Mouse (Mus musculus) kidney, postnatal 14 days (tissue): ENCODE results near the gene Defb22.
A peak's percentile ranks its signal among the peaks of the same experiment; 100 is the strongest.

ENCODE experiments used
- DNase-seq: peaks from one replicate; pipeline ENCODE4 v3.0.0; 2022; ENCODE audit warnings: mixed read lengths

Gene Defb22

GRCm38 (mm10) chr2:152490038-152490437 is at the start of gene Defb22:
Defb22 (minus strand) TSS chr2:152490138.
- no peak for DNase-seq

- DNase-seq, result no peak
Observed at GRCm38 (mm10) chr2:152517981-152518380, 28.0 kb upstream of the Defb22 start, which contains the start of gene Defb28. Defb28 (plus strand) TSS chr2:152518255.

GRCm38 (mm10) chr2:152516084-152516483 is 26.1 kb upstream of the Defb22 start:
- DNase-seq, result no peak

- DNase-seq, result no peak
Observed at GRCm38 (mm10) chr2:152511592-152511991, 21.7 kb upstream of the Defb22 start, which contains the start of gene Defb26. Defb26 (minus strand) TSS chr2:152511692.

GRCm38 (mm10) chr2:152503950-152504349 is 14.0 kb upstream of the Defb22 start:
- DNase-seq, result no peak

- no peak for DNase-seq
Observed at GRCm38 (mm10) chr2:152500863-152501229, 10.9 kb upstream of the Defb22 start.

GRCm38 (mm10) chr2:152500204-152500862 is 10.4 kb upstream of the Defb22 start:
- no peak for DNase-seq

- no peak for DNase-seq
Observed at GRCm38 (mm10) chr2:152498020-152498419, 8.1 kb upstream of the Defb22 start.

GRCm38 (mm10) chr2:152493151-152493550 is 3.2 kb upstream of the Defb22 start:
- no peak for DNase-seq

- no peak for DNase-seq
Observed at GRCm38 (mm10) chr2:152487024-152487423, 2.9 kb downstream of the Defb22 start.

GRCm38 (mm10) chr2:152481726-152482125 is 8.2 kb downstream of the Defb22 start:
- no peak for DNase-seq

- no peak for DNase-seq
Observed at GRCm38 (mm10) chr2:152480881-152481280, 9.1 kb downstream of the Defb22 start.

- no peak for DNase-seq
Observed at GRCm38 (mm10) chr2:152476763-152477162, 13.2 kb downstream of the Defb22 start, which contains the start of gene Defb20. Defb20 (plus strand) TSS chr2:152477063.

GRCm38 (mm10) chr2:152472434-152472833 is 17.5 kb downstream of the Defb22 start:
- DNase-seq, result peak; percentile 21

GRCm38 (mm10) chr2:152470973-152471372 is 19.0 kb downstream of the Defb22 start:
- DNase-seq, result peak; percentile 69

GRCm38 (mm10) chr2:152464570-152465150 is 25.3 kb downstream of the Defb22 start, which contains the start of gene Defb23:
Defb23 (minus strand) TSS chr2:152464620.
- no peak for DNase-seq

GRCm38 (mm10) chr2:152459241-152459640 is 30.7 kb downstream of the Defb22 start:
- DNase-seq, result no peak

GRCm38 (mm10) chr2:152452101-152452781 is 37.7 kb downstream of the Defb22 start:
- no peak for DNase-seq

GRCm38 (mm10) chr2:152450241-152450640 is 39.7 kb downstream of the Defb22 start:
- DNase-seq, result peak; percentile 65

GRCm38 (mm10) chr2:152447461-152447860 is 42.5 kb downstream of the Defb22 start:
- DNase-seq, result no peak

GRCm38 (mm10) chr2:152446642-152447041 is 43.3 kb downstream of the Defb22 start:
- no peak for DNase-seq

- no peak for DNase-seq
Observed at GRCm38 (mm10) chr2:152443281-152443680, 46.7 kb downstream of the Defb22 start.

GRCm38 (mm10) chr2:152442322-152442721 is 47.6 kb downstream of the Defb22 start:
- DNase-seq, result no peak

- no peak for DNase-seq
Observed at GRCm38 (mm10) chr2:152439833-152440232, 50.1 kb downstream of the Defb22 start.
